Mouse (Mus musculus) heart, adult 11 months (tissue): ENCODE measurements around the gene Vmn1r62.
"Not testable (repeated sequence)": the region's sequence is repeated elsewhere in the genome, so short reads cannot be mapped to it uniquely, and the experiment has no call there.

Experiments used
- DNase-seq: peaks from one replicate; pipeline ENCODE4 v3.0.0; 2022

Vmn1r62 gene

DNA sequence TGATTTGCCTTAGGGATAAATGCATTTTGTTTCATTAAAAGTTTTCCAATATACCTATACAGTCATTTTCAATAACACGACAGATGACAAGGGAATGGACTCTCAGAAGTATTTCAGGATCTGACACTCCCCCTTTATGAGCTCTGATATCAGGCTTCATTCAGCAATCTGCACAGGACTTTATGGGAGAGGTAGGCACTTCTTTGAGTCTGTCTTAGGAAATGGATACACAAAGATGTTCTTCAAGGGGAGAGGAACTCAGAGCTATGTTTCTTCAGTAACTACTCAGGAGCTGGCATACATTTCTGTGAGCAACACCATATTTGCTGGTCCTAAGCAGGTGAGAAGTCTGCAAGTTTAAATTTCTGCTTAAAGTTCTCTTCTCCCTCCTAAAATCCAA lies at the start of gene Vmn1r62:
Gene Vmn1r62 (plus strand): TSS at position 301 of the 400 bp plus-strand sequence.
- not testable (repeated sequence) for DNase-seq
